Mouse (Mus musculus): ENCODE measurements at regions not wholly inside any gene's neighbourhood (a gene's known extent, or its start where the extent isn't known, plus 50 kb on each side); places are given as distances from the start of the nearest gene placed in this dataset.

DNA sequence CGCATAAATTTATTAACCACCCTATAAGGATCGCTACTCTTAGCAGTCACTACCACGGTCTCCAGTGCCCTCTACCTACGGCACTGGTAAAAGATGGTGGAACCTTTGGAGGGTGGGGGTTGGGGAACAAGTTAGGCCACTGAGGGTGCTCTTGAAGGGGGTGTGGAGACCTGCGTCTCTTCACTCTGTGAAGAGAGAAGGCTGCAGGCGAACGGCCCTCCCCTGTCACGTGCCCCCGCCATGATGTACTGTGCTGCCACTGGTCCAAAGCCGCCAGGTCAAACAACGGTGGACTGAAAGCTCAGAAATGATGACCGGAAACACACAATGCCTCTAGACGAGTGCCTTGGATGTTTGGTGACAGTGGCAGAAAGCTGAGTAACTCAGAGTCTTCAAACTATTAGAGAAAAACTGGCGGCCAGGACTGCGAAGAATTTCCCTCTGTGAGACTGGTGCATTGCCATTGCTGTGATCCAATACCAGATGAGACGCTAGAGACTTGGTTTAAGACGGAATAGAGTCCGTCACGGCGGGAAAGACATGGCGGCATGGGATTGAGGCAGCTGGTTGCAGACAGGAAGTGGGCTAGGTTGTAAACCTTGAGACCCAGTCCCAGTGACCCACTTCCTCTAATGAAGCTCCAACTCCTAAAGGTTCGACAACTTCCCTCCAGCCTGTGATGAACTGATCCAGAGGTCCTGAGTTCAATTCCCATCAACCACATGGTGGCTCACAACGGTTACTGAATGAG, 130.2 kb downstream of the Spata18 start:
- TF ChIP-seq POU5F1 (IDR thresholded peaks at IDR 0.05; ENCODE audit: borderline replicate concordance, low read length), result no peak
- TF ChIP-seq NANOG (IDR thresholded peaks at IDR 0.05; ENCODE audit: borderline replicate concordance, low read length), result no peak
- no peak for TF ChIP-seq CTCF (conservative IDR thresholded peaks at IDR 0.05; ENCODE audit: low read length)
- H3K4me1 ChIP-seq (replicated peaks; ENCODE audit: low read depth, low read length), result peaks cover 17% of the 10 kb centered on the region
- no peaks in the 10 kb centered on the region for H3K36me3 ChIP-seq (ENCODE audit: insufficient read depth, low read length)
- H3K27me3 ChIP-seq (ENCODE audit: insufficient read depth, low read length), result 0 out of 2 replicates have a peak, but pooled peaks cover 3% of the 10 kb centered on the region
- H3K9me3 ChIP-seq (ENCODE audit: low read length), result no peaks in the 10 kb centered on the region
- H3K4me3 ChIP-seq (replicated peaks; ENCODE audit: low read length), result 0 out of 2 replicates have a peak overlapping the region, but pooled peaks have one; percentile 41

DNA sequence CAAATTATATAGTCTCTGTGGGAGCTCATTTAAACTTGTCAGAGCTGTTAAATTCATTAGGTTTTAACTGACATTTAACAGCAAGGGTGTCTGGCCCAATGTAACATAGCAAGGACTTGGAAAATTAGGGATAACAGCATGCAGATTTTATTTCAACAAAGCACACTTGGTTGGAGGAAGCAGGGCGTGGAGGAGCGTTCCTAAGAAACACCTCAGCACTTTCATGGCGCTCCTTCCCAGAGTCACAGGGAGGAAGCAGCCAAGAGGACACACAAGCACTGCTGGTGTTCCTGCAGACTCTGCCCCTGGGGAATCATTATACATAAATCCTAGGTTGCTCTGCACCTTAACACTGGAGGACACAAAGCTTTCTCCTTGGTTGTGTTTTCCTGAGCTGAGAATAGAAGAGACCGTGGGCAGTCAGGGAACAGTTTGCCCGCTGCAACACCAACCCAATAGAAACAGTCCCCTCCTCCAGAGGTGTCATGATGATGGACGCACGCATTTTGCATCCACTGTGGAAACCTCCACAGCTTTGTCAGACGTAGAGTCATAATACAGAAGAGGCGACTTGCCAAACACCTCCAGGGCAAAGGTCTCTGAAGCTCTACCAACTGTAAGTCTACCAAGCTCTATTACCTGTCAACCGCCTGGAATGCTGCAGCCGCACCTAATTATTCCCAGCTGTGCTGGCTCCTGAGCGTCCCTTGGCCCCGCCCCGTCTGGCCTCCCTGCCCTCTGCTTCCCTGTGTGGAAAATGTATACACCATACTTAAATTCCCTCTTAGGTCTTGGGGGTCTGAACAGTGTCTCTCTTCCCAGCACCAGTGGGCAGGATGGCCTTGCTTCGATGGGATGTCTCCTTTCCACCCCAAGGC, 131.3 kb downstream of the Spata18 start:
- Histone ChIP-seq H3K4me1 (replicated peaks; ENCODE audit: low read depth, low read length) (peaks cover 17% of the 10 kb centered on the region), H3K4me3 (replicated peaks; ENCODE audit: low read length) (no peak overlapping the region), H3K9me3 (ENCODE audit: low read length) (no peaks in the 10 kb centered on the region), H3K36me3 (ENCODE audit: insufficient read depth, low read length) (no peaks in the 10 kb centered on the region), H3K27me3 (ENCODE audit: insufficient read depth, low read length) (0 out of 2 replicates have a peak, but pooled peaks cover 3% of the 10 kb centered on the region)
- no peak for TF ChIP-seq NANOG (IDR thresholded peaks at IDR 0.05; ENCODE audit: borderline replicate concordance, low read length)

DNA sequence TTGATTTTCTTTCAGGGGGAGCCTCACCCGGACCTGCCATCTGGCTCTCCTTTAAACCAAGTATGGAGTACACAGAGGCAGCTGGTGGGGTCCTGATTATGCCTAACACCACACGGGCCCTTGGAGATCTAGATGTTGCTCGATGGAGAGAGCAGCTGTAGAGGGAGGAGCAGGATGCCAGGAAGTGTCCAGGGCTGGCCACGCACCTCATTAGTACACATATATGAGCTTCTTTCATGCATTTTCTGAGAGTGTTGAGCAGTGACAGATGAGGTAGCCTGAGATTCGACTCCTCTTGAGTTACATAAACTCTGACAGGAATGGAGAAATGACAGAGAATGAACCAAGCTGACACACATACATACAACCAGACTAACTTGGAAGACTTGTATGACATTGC, 136.1 kb downstream of the Spata18 start:
- H3K9me3 ChIP-seq (ENCODE audit: low read length), result no peaks in the 10 kb centered on the region
- no peaks in the 10 kb centered on the region for H3K36me3 ChIP-seq (ENCODE audit: insufficient read depth, low read length)
- TF ChIP-seq NANOG (IDR thresholded peaks at IDR 0.05; ENCODE audit: borderline replicate concordance, low read length) (no peak), POU5F1 (IDR thresholded peaks at IDR 0.05; ENCODE audit: borderline replicate concordance, low read length) (no peak), CTCF (conservative IDR thresholded peaks at IDR 0.05; ENCODE audit: low read length) (no peak)
- H3K4me1 ChIP-seq (replicated peaks; ENCODE audit: low read depth, low read length), result peaks cover 7% of the 10 kb centered on the region; the same call in 1 of the 2 replicates
- no peak overlapping the region for H3K4me3 ChIP-seq (replicated peaks; ENCODE audit: low read length)
- H3K27me3 ChIP-seq (ENCODE audit: insufficient read depth, low read length), result 0 out of 2 replicates have a peak, but pooled peaks cover 3% of the 10 kb centered on the region

DNA sequence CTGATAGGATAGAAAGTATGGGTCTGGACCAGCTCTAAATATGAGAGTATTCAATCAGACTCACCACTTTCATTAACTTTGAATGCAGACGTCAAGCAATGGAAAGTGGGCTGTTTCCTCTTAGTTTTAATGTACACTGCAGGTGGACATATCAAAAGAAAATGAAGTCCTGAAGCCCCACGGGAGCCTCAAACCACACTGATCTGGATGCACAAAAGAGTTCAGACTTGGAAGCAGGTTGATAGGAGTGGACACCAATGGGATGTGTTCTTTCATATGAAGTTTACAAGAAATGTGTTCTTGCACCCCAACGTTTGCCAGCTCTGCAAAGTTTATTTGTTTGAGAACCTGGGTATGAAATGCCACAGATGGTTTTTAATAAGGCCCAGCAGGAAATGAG, 141.0 kb downstream of the Spata18 start:
- Histone ChIP-seq H3K27me3 (ENCODE audit: insufficient read depth, low read length) (no peaks in the 10 kb centered on the region), H3K4me1 (replicated peaks; ENCODE audit: low read depth, low read length) (no peaks in the 10 kb centered on the region), H3K9me3 (ENCODE audit: low read length) (no peaks in the 10 kb centered on the region), H3K36me3 (ENCODE audit: insufficient read depth, low read length) (no peaks in the 10 kb centered on the region), H3K4me3 (replicated peaks; ENCODE audit: low read length) (no peak overlapping the region)
- TF ChIP-seq CTCF (conservative IDR thresholded peaks at IDR 0.05; ENCODE audit: low read length) (no peak), POU5F1 (IDR thresholded peaks at IDR 0.05; ENCODE audit: borderline replicate concordance, low read length) (no peak), NANOG (IDR thresholded peaks at IDR 0.05; ENCODE audit: borderline replicate concordance, low read length) (no peak)

DNA sequence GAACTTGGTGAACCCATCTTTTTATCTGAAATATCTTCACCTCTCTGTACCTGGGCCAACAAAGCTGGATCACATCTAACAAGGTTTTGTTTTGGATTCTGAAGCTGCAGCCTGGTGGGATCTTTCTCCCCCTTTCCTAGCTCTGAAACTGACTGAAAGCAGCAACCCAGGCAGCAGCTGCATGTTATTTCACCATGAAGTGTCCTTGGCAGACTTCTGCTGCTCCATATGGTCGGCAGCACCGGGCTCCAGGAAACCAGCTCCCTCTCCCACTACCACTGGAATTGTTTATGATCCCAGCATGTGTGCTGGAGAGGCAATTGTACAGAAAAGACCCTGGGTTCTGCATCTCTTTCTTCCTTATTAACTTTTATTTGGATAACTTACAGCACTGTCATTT, 145.0 kb downstream of the Spata18 start:
- Histone ChIP-seq H3K27me3 (ENCODE audit: insufficient read depth, low read length) (no peaks in the 10 kb centered on the region), H3K4me1 (replicated peaks; ENCODE audit: low read depth, low read length) (no peaks in the 10 kb centered on the region), H3K4me3 (replicated peaks; ENCODE audit: low read length) (no peak overlapping the region), H3K9me3 (ENCODE audit: low read length) (no peaks in the 10 kb centered on the region), H3K36me3 (ENCODE audit: insufficient read depth, low read length) (no peaks in the 10 kb centered on the region)
- TF ChIP-seq NANOG (IDR thresholded peaks at IDR 0.05; ENCODE audit: borderline replicate concordance, low read length), result no peak
- TF ChIP-seq POU5F1 (IDR thresholded peaks at IDR 0.05; ENCODE audit: borderline replicate concordance, low read length), result no peak
- TF ChIP-seq CTCF (conservative IDR thresholded peaks at IDR 0.05; ENCODE audit: low read length), result no peak

DNA sequence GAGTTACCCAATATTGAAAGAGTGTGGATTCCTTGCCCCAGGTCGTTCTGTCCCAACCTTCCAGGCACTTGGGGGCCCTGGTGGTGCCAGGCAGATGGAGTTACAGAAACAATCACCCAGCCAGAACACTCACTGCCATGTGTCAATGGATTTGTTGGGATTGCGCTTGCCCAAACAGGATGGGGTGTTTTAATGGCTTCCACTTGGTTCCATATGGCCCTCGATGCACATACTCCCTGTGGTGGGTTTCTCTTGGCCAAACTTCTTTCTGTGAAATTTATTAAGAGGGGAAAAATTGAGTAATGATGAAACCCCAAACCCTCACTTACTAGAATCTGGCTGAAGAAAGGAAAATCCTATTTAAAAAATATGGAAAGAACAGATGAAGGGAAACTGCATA, 146.8 kb downstream of the Spata18 start:
- TF ChIP-seq NANOG (IDR thresholded peaks at IDR 0.05; ENCODE audit: borderline replicate concordance, low read length), result no peak
- no peak for TF ChIP-seq POU5F1 (IDR thresholded peaks at IDR 0.05; ENCODE audit: borderline replicate concordance, low read length)
- Histone ChIP-seq H3K9me3 (ENCODE audit: low read length) (no peaks in the 10 kb centered on the region), H3K4me3 (replicated peaks; ENCODE audit: low read length) (no peak overlapping the region), H3K4me1 (replicated peaks; ENCODE audit: low read depth, low read length) (no peaks in the 10 kb centered on the region), H3K36me3 (ENCODE audit: insufficient read depth, low read length) (no peaks in the 10 kb centered on the region), H3K27me3 (ENCODE audit: insufficient read depth, low read length) (no peaks in the 10 kb centered on the region)

DNA sequence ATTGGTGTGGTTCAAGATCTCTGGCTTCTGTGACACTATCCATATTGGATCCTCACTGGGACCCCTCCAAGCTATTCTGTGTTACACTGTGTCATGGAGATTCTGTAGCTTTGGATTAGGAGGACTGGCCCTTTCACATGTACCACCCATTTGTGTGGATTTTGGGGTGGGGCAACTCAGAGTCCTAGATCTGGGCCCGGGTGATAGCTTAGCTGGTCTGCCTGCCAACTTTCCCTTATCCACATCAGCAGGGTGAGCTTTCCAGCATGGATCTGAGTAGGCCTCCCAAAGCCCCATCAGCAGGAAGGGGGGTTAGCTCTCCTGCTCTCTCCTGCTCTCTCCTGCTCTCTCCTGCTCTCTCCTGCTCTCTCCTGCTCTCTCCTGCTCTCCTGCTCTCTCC, 152.3 kb downstream of the Spata18 start:
- Histone ChIP-seq H3K27me3 (ENCODE audit: insufficient read depth, low read length) (no peaks in the 10 kb centered on the region), H3K4me3 (replicated peaks; ENCODE audit: low read length) (no peak overlapping the region), H3K9me3 (ENCODE audit: low read length) (peaks cover 17% of the 10 kb centered on the region), H3K36me3 (ENCODE audit: insufficient read depth, low read length) (no peaks in the 10 kb centered on the region), H3K4me1 (replicated peaks; ENCODE audit: low read depth, low read length) (0 out of 2 replicates have a peak, but pooled peaks cover 4% of the 10 kb centered on the region)
- TF ChIP-seq CTCF (conservative IDR thresholded peaks at IDR 0.05; ENCODE audit: low read length) (no peak), NANOG (IDR thresholded peaks at IDR 0.05; ENCODE audit: borderline replicate concordance, low read length) (no peak), POU5F1 (IDR thresholded peaks at IDR 0.05; ENCODE audit: borderline replicate concordance, low read length) (no peak)

DNA sequence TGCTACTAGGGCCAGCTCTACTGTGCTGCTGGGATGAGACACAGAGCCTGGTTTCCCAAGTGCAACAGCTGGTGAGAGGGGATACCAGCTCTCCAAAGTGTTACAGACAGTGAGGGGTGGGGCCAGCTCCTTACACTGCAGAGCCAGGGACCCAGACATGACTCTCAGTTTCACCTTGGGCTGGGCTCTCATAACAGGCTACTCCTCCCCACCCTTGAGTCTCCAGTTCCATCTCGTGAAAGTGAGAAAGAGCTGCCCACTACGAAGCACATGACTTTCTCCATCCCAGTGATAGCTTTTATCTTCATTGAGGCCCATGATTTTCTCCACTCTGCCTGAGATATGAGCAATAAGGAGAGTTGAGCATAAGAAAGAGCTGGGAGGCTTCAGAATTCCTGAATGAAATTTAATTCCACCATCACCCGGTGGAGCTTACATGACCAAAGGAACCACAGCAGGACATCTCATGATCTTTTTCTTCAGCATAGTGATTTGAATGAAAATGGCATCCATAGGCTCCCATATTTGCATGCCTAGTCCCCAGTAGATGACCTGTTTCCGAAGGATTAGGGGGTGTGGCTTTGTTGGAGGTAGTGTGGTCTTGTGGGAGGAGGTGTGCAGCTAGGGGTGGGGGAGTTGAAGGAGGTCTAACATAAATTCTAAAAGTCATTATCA, 153.5 kb downstream of the Spata18 start:
- 0 out of 2 replicates have a peak, but pooled peaks cover 4% of the 10 kb centered on the region for H3K4me1 ChIP-seq (replicated peaks; ENCODE audit: low read depth, low read length)
- no peak overlapping the region for H3K4me3 ChIP-seq (replicated peaks; ENCODE audit: low read length)
- no peaks in the 10 kb centered on the region for H3K27me3 ChIP-seq (ENCODE audit: insufficient read depth, low read length)
- TF ChIP-seq NANOG (IDR thresholded peaks at IDR 0.05; ENCODE audit: borderline replicate concordance, low read length), result no peak
- TF ChIP-seq CTCF (conservative IDR thresholded peaks at IDR 0.05; ENCODE audit: low read length), result no peak
- TF ChIP-seq POU5F1 (IDR thresholded peaks at IDR 0.05; ENCODE audit: borderline replicate concordance, low read length), result no peak
- H3K9me3 ChIP-seq (ENCODE audit: low read length), result peaks cover 17% of the 10 kb centered on the region
- H3K36me3 ChIP-seq (ENCODE audit: insufficient read depth, low read length), result no peaks in the 10 kb centered on the region

Data from E14TG2a.4 (cell line).